Mouse (Mus musculus): ENCODE data around the gene Tspan14. TPM values are rescaled to one million over a fixed set of nuclear protein-coding genes. Genes with fewer than 3 reads are reported as not detected.

Tspan14 gene
- polyA plus RNA-seq, 1 experiment from 2014 or later: 72.7 TPM

DNA sequence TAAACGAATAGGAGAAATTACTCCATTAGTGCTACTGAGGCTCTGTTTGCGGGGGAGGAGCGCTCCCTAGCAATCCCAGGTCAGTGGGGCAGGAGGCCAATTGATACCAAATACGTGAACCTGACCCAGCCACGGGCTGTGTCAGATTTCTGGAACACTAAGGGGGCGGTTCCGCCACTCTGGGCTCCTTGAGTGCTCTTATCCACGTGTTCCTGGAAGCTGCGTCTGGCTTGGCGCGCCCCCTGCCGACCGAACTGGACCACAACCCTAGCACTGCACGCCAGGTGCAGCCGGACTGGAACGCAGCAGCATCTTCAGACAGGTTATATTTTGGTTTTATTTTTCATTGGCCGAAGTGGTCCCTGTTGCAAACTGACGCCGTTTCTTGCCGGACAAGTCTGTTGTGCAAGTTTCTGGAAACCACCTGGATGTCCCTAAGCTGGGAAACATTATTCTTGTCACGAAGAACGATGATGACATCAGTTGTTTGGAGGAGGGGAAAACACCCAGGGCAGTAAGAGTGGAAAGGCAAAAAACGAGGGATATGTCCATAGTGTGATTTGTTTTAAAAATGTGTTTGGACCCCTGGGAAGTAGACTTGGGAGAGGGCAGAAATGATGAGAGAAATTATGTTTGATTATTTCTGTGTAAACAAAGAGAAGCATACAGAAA lies 71.9 kb downstream of the Tspan14 start:
- Histone ChIP-seq H3K4me2 (ENCODE audit: low read depth, low read length) (peak overlapping the region; percentile 61), H3K27ac (replicated peaks; ENCODE audit: low read depth, low read length) (no peak overlapping the region), H3K27me3 (replicated peaks; ENCODE audit: control insufficient read depth, insufficient read depth, low read length) (no peaks in the 10 kb centered on the region), H3K4me1 (ENCODE audit: control insufficient read depth, insufficient read depth, low read length) (peaks cover 3% of the 10 kb centered on the region; the same call in 1 of the 2 replicates), H3K36me3 (ENCODE audit: control insufficient read depth, insufficient read depth, low read length) (no peaks in the 10 kb centered on the region), H3K9ac (ENCODE audit: low read depth, low read length) (peak overlapping the region; percentile 49), H3K9me3 (ENCODE audit: control insufficient read depth, low read length) (no peaks in the 10 kb centered on the region), H3K4me3 (ENCODE audit: low read depth, low read length) (peak overlapping the region; percentile 27)
- ATAC-seq (ENCODE audit: low read depth) (peak; percentile 85), DNase-seq (ENCODE audit: low spot score) (peak; percentile 89)
- 7% methylated on average over 22 of the region's 23 CpGs for WGBS

DNA sequence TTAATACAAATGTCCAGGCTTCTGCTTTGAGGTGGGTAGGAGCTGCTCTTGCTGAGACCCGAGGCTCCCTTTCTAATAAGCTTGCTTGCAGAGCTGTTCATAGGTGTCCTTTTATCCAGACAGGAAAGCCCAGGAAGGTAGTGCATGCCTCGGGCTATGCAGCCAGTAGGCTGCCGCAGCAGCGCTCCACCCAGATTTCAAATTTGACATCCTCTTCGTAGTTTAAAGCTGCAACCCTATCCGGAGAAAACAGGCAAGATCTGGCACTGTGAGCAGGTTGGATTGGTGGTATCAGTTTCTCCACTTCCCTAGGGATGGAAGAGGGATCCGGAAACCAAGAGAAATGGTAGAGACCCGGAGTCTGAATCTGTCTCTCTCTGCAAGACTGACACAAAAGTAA lies 72.7 kb downstream of the Tspan14 start:
- Histone ChIP-seq H3K9ac (ENCODE audit: low read depth, low read length) (no peak overlapping the region), H3K4me1 (ENCODE audit: control insufficient read depth, insufficient read depth, low read length) (peaks cover 3% of the 10 kb centered on the region; the same call in 1 of the 2 replicates), H3K36me3 (ENCODE audit: control insufficient read depth, insufficient read depth, low read length) (no peaks in the 10 kb centered on the region), H3K27ac (replicated peaks; ENCODE audit: low read depth, low read length) (no peak overlapping the region), H3K4me2 (ENCODE audit: low read depth, low read length) (peak overlapping the region; percentile 61), H3K9me3 (ENCODE audit: control insufficient read depth, low read length) (no peaks in the 10 kb centered on the region), H3K27me3 (replicated peaks; ENCODE audit: control insufficient read depth, insufficient read depth, low read length) (no peaks in the 10 kb centered on the region), H3K4me3 (ENCODE audit: low read depth, low read length) (no peak overlapping the region)
- DNase-seq (ENCODE audit: low spot score) (peak; percentile 35), ATAC-seq (ENCODE audit: low read depth) (peak; percentile 19; the same call in 1 of the 2 replicates)
- 20% methylated on average over 8 of the region's 8 CpGs for WGBS

DNA sequence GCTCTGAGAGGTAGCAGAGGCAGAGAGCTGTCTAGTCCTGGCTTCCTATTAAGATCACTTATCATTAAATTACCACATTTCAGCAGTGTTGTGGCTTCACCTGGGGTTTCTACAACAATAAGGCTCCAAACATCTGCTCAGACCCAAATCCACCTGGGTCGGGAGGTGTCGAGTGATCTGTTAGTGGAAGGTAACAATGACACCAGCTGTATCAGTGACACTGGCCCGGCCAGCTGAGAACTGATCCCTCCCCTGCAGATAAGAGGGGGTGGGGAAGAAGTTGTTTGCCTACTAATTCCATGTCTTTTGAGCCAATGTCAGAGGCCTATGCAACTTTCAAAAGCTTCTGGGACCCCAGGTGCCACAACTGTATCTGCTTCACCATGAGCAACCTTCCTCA lies 73.4 kb downstream of the Tspan14 start, which contains the start of gene Sh2d4b:
TSS of gene Sh2d4b (minus strand) at position 71 of the 400 bp plus-strand sequence.
- Histone ChIP-seq H3K9ac (ENCODE audit: low read depth, low read length) (no peak within 1 kb of the TSS), H3K4me1 (ENCODE audit: control insufficient read depth, insufficient read depth, low read length) (peaks cover 3% of the 10 kb centered on the region; the same call in 1 of the 2 replicates), H3K27ac (replicated peaks; ENCODE audit: low read depth, low read length) (no peak within 1 kb of the TSS), H3K4me3 (ENCODE audit: low read depth, low read length) (no peak within 1 kb of the TSS), H3K36me3 (ENCODE audit: control insufficient read depth, insufficient read depth, low read length) (no peaks in the 10 kb centered on the region), H3K9me3 (ENCODE audit: control insufficient read depth, low read length) (no peaks in the 10 kb centered on the region), H3K4me2 (ENCODE audit: low read depth, low read length) (peak within 1 kb of the TSS; percentile 61), H3K27me3 (replicated peaks; ENCODE audit: control insufficient read depth, insufficient read depth, low read length) (no peaks in the 10 kb centered on the region)
- DNase-seq (ENCODE audit: low spot score): no peak
- peak; percentile 35; the same call in 1 of the 2 replicates for ATAC-seq (ENCODE audit: low read depth)
- 47% methylated on average over 3 of the region's 3 CpGs for WGBS

DNA sequence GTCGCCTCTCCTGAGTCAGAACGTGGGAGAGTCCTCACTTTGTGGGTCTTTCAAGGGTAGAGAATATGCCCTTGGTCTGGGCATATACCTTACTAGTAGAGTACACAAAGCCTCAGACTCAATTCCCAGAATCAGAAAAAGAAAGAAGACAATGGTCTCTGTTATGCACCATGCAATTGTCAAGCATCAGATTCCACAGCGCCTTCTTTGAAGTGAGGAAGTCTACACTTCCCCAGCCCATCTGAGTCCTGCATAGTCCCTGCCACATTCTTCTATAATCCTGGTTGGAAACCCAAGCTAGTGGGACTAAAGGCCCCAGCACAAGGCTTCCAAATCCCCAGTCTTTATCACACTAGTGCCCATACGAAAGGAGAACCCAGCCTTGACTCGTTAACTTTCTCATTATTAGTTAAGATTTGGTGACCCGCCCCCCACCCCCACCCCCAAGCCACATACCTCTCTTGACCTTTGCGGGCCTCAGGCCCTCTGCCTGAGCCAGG lies 74.2 kb downstream of the Tspan14 start:
- no peak for DNase-seq (ENCODE audit: low spot score)
- no peak for ATAC-seq (ENCODE audit: low read depth)
- H3K4me1 ChIP-seq (ENCODE audit: control insufficient read depth, insufficient read depth, low read length): peaks cover 3% of the 10 kb centered on the region; the same call in 1 of the 2 replicates
- H3K4me2 ChIP-seq (ENCODE audit: low read depth, low read length): no peak overlapping the region
- 73% methylated on average over 7 of the region's 7 CpGs for WGBS
- H3K27me3 ChIP-seq (replicated peaks; ENCODE audit: control insufficient read depth, insufficient read depth, low read length): no peaks in the 10 kb centered on the region
- H3K9ac ChIP-seq (ENCODE audit: low read depth, low read length): no peak overlapping the region
- H3K27ac ChIP-seq (replicated peaks; ENCODE audit: low read depth, low read length): no peak overlapping the region
- no peaks in the 10 kb centered on the region for H3K9me3 ChIP-seq (ENCODE audit: control insufficient read depth, low read length)
- H3K36me3 ChIP-seq (ENCODE audit: control insufficient read depth, insufficient read depth, low read length): no peaks in the 10 kb centered on the region
- H3K4me3 ChIP-seq (ENCODE audit: low read depth, low read length): no peak overlapping the region

DNA sequence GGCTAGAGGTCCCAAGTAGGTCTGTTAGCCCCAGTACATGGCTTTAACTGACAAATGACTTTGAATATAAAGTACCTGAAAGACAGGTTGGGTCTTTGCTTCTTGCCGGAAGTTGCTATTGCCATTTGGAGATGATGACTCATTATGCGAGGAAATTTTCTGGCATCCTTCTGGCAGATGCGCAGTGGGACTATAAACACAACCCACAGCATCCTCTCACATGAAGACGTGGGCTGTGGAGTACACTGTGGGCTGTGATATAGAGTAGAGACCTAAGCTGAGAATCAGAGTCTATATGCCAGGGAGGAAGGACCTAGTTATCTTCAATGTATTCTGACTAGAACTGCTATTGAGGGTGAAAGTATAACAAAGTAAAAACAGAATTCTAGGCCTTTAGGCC lies 75.1 kb downstream of the Tspan14 start:
- WGBS: 90% methylated on average over 4 of the region's 4 CpGs
- no peak overlapping the region for H3K9ac ChIP-seq (ENCODE audit: low read depth, low read length)
- ATAC-seq (ENCODE audit: low read depth) (no peak), DNase-seq (ENCODE audit: low spot score) (no peak)
- no peaks in the 10 kb centered on the region for H3K36me3 ChIP-seq (ENCODE audit: control insufficient read depth, insufficient read depth, low read length)
- H3K27me3 ChIP-seq (replicated peaks; ENCODE audit: control insufficient read depth, insufficient read depth, low read length): no peaks in the 10 kb centered on the region
- peaks cover 3% of the 10 kb centered on the region; the same call in 1 of the 2 replicates for H3K4me1 ChIP-seq (ENCODE audit: control insufficient read depth, insufficient read depth, low read length)
- no peak overlapping the region for H3K27ac ChIP-seq (replicated peaks; ENCODE audit: low read depth, low read length)
- no peak overlapping the region for H3K4me2 ChIP-seq (ENCODE audit: low read depth, low read length)
- no peaks in the 10 kb centered on the region for H3K9me3 ChIP-seq (ENCODE audit: control insufficient read depth, low read length)
- no peak overlapping the region for H3K4me3 ChIP-seq (ENCODE audit: low read depth, low read length)

DNA sequence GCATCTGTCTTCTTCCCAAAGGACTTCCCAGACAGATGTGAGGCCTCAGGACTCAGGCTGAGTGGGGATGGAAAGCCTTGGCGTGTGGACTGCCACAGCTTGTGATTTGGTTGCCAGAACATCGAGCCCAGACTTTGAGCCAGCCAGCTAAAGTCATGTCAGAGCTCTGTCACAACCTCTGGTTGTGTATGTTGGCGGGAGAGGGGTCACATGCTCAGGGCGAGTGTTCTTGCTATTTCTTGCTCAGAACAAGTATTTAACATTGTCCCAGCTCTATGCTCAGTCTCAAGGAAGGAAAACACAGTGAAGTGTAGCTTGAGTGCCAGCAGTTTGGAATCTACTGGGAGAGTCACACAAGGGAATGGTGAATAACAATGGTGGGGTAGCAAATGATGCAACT lies 76.9 kb downstream of the Tspan14 start:
- Histone ChIP-seq H3K9me3 (ENCODE audit: control insufficient read depth, low read length) (no peaks in the 10 kb centered on the region), H3K36me3 (ENCODE audit: control insufficient read depth, insufficient read depth, low read length) (no peaks in the 10 kb centered on the region), H3K9ac (ENCODE audit: low read depth, low read length) (no peak overlapping the region), H3K27me3 (replicated peaks; ENCODE audit: control insufficient read depth, insufficient read depth, low read length) (no peaks in the 10 kb centered on the region), H3K4me1 (ENCODE audit: control insufficient read depth, insufficient read depth, low read length) (peaks cover 8% of the 10 kb centered on the region; the same call in 1 of the 2 replicates), H3K4me3 (ENCODE audit: low read depth, low read length) (no peak overlapping the region), H3K27ac (replicated peaks; ENCODE audit: low read depth, low read length) (no peak overlapping the region), H3K4me2 (ENCODE audit: low read depth, low read length) (no peak overlapping the region)
- ATAC-seq (ENCODE audit: low read depth): no peak
- WGBS: 73% methylated on average over 4 of the region's 4 CpGs
- DNase-seq (ENCODE audit: low spot score): no peak

DNA sequence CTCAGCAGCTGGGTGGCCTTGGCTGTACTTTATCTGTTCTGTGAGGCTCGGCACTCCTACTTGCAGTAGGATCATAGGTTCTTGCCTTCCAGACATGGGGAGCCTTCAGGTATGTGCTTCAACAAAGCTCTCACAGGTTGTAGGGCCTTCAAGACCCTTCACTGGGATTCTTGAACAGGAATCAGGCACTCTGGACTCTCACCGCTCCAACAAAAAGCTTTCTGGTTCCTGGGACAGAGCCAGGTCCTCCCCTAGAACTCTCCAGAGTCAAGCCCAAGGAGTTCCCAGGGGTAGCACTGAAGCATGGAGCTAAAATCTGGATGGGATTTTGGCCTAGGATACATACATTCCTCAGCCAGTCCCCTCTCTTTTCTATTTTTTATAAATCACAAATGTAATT lies 77.4 kb downstream of the Tspan14 start:
- Histone ChIP-seq H3K9me3 (ENCODE audit: control insufficient read depth, low read length) (no peaks in the 10 kb centered on the region), H3K27me3 (replicated peaks; ENCODE audit: control insufficient read depth, insufficient read depth, low read length) (no peaks in the 10 kb centered on the region), H3K4me2 (ENCODE audit: low read depth, low read length) (no peak overlapping the region), H3K27ac (replicated peaks; ENCODE audit: low read depth, low read length) (no peak overlapping the region; the same call in 1 of the 2 replicates), H3K4me3 (ENCODE audit: low read depth, low read length) (no peak overlapping the region), H3K36me3 (ENCODE audit: control insufficient read depth, insufficient read depth, low read length) (no peaks in the 10 kb centered on the region), H3K4me1 (ENCODE audit: control insufficient read depth, insufficient read depth, low read length) (peaks cover 4% of the 10 kb centered on the region; the same call in 1 of the 2 replicates), H3K9ac (ENCODE audit: low read depth, low read length) (no peak overlapping the region)
- no peak for DNase-seq (ENCODE audit: low spot score)
- no peak for ATAC-seq (ENCODE audit: low read depth)
- 69% methylated on average over 2 of the region's 2 CpGs for WGBS

DNA sequence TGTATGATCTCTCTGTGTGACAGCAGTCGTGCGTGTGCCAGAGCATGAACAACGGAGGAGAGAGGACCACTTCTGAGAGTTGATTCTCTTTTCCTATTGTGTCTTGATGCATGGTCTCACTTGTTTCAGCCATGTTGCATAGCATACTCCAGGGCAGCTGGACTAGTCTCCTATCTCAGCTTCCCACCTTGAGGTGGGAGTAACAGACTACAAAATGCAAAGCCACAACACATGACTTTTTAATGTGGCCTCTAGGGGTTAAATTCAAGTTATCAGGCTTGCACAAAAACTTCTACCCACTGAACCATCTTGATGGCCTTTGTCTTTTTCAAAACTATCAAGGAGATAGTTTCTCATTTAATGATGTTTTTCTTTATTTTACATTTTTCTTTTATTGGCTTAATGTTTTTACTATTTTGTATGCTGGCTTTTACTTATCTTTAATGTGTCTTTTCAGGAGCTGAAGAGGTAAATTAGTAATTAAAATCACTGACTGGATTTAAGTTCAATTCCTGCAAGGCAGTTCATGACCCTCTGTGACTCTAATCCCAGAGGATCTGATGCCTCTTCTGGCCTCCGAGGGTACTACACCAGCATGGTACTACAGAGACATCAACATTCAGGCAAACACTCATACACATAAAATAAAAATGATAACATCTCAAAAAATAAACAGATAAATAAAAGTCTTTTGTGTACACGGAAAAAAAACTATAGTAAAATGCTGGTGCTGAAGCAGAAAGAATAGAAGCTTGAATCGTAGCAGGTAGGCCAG lies 80.0 kb downstream of the Tspan14 start:
- Histone ChIP-seq H3K9me3 (ENCODE audit: control insufficient read depth, low read length) (no peaks in the 10 kb centered on the region), H3K4me2 (ENCODE audit: low read depth, low read length) (no peak overlapping the region), H3K4me3 (ENCODE audit: low read depth, low read length) (no peak overlapping the region), H3K9ac (ENCODE audit: low read depth, low read length) (no peak overlapping the region), H3K36me3 (ENCODE audit: control insufficient read depth, insufficient read depth, low read length) (no peaks in the 10 kb centered on the region), H3K4me1 (ENCODE audit: control insufficient read depth, insufficient read depth, low read length) (0 out of 2 replicates have a peak, but pooled peaks cover 4% of the 10 kb centered on the region), H3K27me3 (replicated peaks; ENCODE audit: control insufficient read depth, insufficient read depth, low read length) (no peaks in the 10 kb centered on the region), H3K27ac (replicated peaks; ENCODE audit: low read depth, low read length) (no peak overlapping the region)
- 77% methylated on average over 6 of the region's 6 CpGs for WGBS
- DNase-seq (ENCODE audit: low spot score) (no peak), ATAC-seq (ENCODE audit: low read depth) (no peak)
